Mouse (Mus musculus): ENCODE results near the gene F12.

The F12 gene

GRCm38 (mm10) chr13:55371007-55371681 lies 55.4 kb downstream of the F12 start:
- DNase-seq (ENCODE audit: low read depth, low spot score) = no peak

- no peak for DNase-seq (ENCODE audit: low read depth, low spot score)
These were observed 56.4 kb downstream of the F12 start for GRCm38 (mm10) chr13:55370234-55370633.

- no peak for DNase-seq (ENCODE audit: low read depth, low spot score)
These were observed 57.0 kb downstream of the F12 start, which contains the start of gene Rgs14 for GRCm38 (mm10) chr13:55369531-55370114. TSS of gene Rgs14 (plus strand) at chr13:55369732.

- DNase-seq (ENCODE audit: low read depth, low spot score) = no peak
These were observed 58.2 kb downstream of the F12 start for GRCm38 (mm10) chr13:55368401-55368800.
